Mouse (Mus musculus) thymus, adult 2 months (tissue): Measurements from ENCODE around the gene Lrrn4.

Source experiments
- CTCF ChIP-seq: fragments of 200-500 bp; IDR thresholded peaks from 2 replicates; pipeline ENCODE4 v1.5.1; 2012; ENCODE audit warnings: mild to moderate bottlenecking, control low read depth, low read length, moderate library complexity, borderline replicate concordance; ENCODE audit not compliant: control insufficient read depth, poor library complexity, insufficient read depth; ENCODE audit errors: extremely low read depth
- POLR2A ChIP-seq: fragments of 200-500 bp; IDR thresholded peaks from 2 replicates; pipeline ENCODE4 v1.6.1; 2012; ENCODE audit warnings: mild to moderate bottlenecking, low read length, control low read depth, moderate library complexity; ENCODE audit not compliant: control insufficient read depth, poor library complexity, insufficient read depth; ENCODE audit errors: extremely low read depth

- no peak for TF ChIP-seq POLR2A
- no peak for TF ChIP-seq CTCF
These were observed 13.1 kb upstream of the Lrrn4 start for GRCm38 (mm10) chr2:132893826-132894225.
